Mouse (Mus musculus) intestine, embryonic 16.5 days (tissue): Measurements from ENCODE around the gene 9430097D07Rik. TPM values are rescaled to one million over a fixed set of nuclear protein-coding genes. Genes with fewer than 3 reads are reported as not detected.

Source experiments
- ATAC-seq: fragments of 200-750 bp; cut with Nextera tagmentation; 2 replicates; pipeline ENCODE4 v1.8.0; 2017; ENCODE audit warnings: moderate TSS enrichment, moderate library complexity
- H3K27ac ChIP-seq: fragments of 300-500 bp; sonication (generic); 2 replicates; pipeline ENCODE4 v1.5.1; 2014; ENCODE audit warnings: mild to moderate bottlenecking, low read length
- H3K27me3 ChIP-seq: fragments of 300-500 bp; sonication (generic); replicated peaks from 2 replicates; pipeline ENCODE4 v1.6.1; 2014; ENCODE audit warnings: low read length, control low read depth, mixed read lengths; ENCODE audit not compliant: control insufficient read depth, insufficient read depth
- H3K36me3 ChIP-seq: fragments of 300-500 bp; sonication (generic); 2 replicates; pipeline ENCODE4 v1.6.1; 2014; ENCODE audit warnings: low read length, control low read depth; ENCODE audit not compliant: control insufficient read depth, insufficient read depth
- H3K4me1 ChIP-seq: fragments of 300-500 bp; sonication (generic); 2 replicates; pipeline ENCODE4 v1.6.1; 2014; ENCODE audit warnings: low read length, control low read depth, mixed read lengths; ENCODE audit not compliant: control insufficient read depth, insufficient read depth
- H3K4me2 ChIP-seq: fragments of 300-500 bp; sonication (generic); 2 replicates; pipeline ENCODE4 v1.6.1; 2014; ENCODE audit warnings: low read depth, low read length, control low read depth
- H3K4me3 ChIP-seq: fragments of 300-500 bp; sonication (generic); 2 replicates; pipeline ENCODE4 v1.5.1; 2014; ENCODE audit warnings: mild to moderate bottlenecking, low read length
- H3K9ac ChIP-seq: fragments of 300-500 bp; sonication (generic); 2 replicates; pipeline ENCODE4 v1.6.1; 2014; ENCODE audit warnings: low read depth, low read length
- H3K9me3 ChIP-seq: fragments of 300-500 bp; sonication (generic); 2 replicates; pipeline ENCODE4 v1.6.1; 2016; ENCODE audit warnings: low read length, control low read depth; ENCODE audit not compliant: control insufficient read depth
- WGBS: fragments of 180-500 bp; shearing (Covaris S2); extraction: QIAGEN DNeasy Blood & Tissue Kit; methylation state at CpG from one replicate; pipeline ENCODE4 v1.1.7; 2014; 5-methylcytosine and 5-hydroxymethylcytosine counted together
- polyA plus RNA-seq: library from polyadenylated mRNA; unstranded; fragments of >200 nt; fragmentation: Nextera tagmentation; extraction: Ambion mirVana; gene quantifications from 2 replicates; pipeline ENCODE4 v1.2.1, GENCODE M21; 2015

The 9430097D07Rik gene
- polyA plus RNA-seq, 1 experiment from 2014 or later: not detected

- no peak overlapping the region for H3K4me3 ChIP-seq
- WGBS: 64% methylated on average over 5 of the region's 5 CpGs
- peaks cover 28% of the 10 kb centered on the region for H3K4me1 ChIP-seq
- H3K36me3 ChIP-seq: no peaks in the 10 kb centered on the region
- H3K9ac ChIP-seq: no peak overlapping the region
- ATAC-seq: peak; percentile 65
- 0 out of 2 replicates have a peak overlapping the region, but pooled peaks have one; percentile 9 for H3K27ac ChIP-seq
- no peaks in the 10 kb centered on the region for H3K27me3 ChIP-seq
- H3K9me3 ChIP-seq: no peaks in the 10 kb centered on the region
- H3K4me2 ChIP-seq: no peak overlapping the region
Observed at GRCm38 (mm10) chr2:32551236-32551635, 24.2 kb downstream of the 9430097D07Rik start.

- no peaks in the 10 kb centered on the region for H3K9me3 ChIP-seq
Observed at GRCm38 (mm10) chr2:32549764-32550163, 25.7 kb downstream of the 9430097D07Rik start.

GRCm38 (mm10) chr2:32549171-32549570 is 26.3 kb downstream of the 9430097D07Rik start:
- no peaks in the 10 kb centered on the region for H3K36me3 ChIP-seq
- 72% methylated on average over 9 of the region's 9 CpGs for WGBS
- H3K4me2 ChIP-seq: no peak overlapping the region
- no peaks in the 10 kb centered on the region for H3K27me3 ChIP-seq
- peaks cover 31% of the 10 kb centered on the region for H3K4me1 ChIP-seq
- H3K4me3 ChIP-seq: no peak overlapping the region
- H3K27ac ChIP-seq: peak overlapping the region; percentile 20
- no peaks in the 10 kb centered on the region for H3K9me3 ChIP-seq
- no peak overlapping the region for H3K9ac ChIP-seq
- ATAC-seq: no peak

More at GRCm38 (mm10) chr2:32549764-32550163, 25.7 kb downstream of the 9430097D07Rik start:
- no peaks in the 10 kb centered on the region for H3K36me3 ChIP-seq
- H3K4me3 ChIP-seq: no peak overlapping the region
- H3K4me1 ChIP-seq: peaks cover 30% of the 10 kb centered on the region
- WGBS: 46% methylated on average over 6 of the region's 6 CpGs
- 0 out of 2 replicates have a peak, but pooled peaks have one; percentile 15 for ATAC-seq
- no peaks in the 10 kb centered on the region for H3K27me3 ChIP-seq
- H3K27ac ChIP-seq: peak overlapping the region; percentile 20
- no peak overlapping the region for H3K9ac ChIP-seq
- H3K4me2 ChIP-seq: no peak overlapping the region

- H3K4me3 ChIP-seq: no peak overlapping the region
- no peaks in the 10 kb centered on the region for H3K36me3 ChIP-seq
- no peaks in the 10 kb centered on the region for H3K27me3 ChIP-seq
- H3K9ac ChIP-seq: no peak overlapping the region
- no peak overlapping the region for H3K4me2 ChIP-seq
- no peak for ATAC-seq
- H3K4me1 ChIP-seq: peaks cover 34% of the 10 kb centered on the region
- WGBS: 89% methylated on average over 7 of the region's 7 CpGs
- H3K27ac ChIP-seq: no peak overlapping the region
- H3K9me3 ChIP-seq: no peaks in the 10 kb centered on the region
Observed at GRCm38 (mm10) chr2:32547964-32548739, 27.3 kb downstream of the 9430097D07Rik start.

- Histone ChIP-seq H3K4me2 (no peak overlapping the region), H3K4me1 (peaks cover 42% of the 10 kb centered on the region), H3K27me3 (no peaks in the 10 kb centered on the region), H3K9ac (no peak overlapping the region), H3K4me3 (no peak overlapping the region), H3K36me3 (no peaks in the 10 kb centered on the region), H3K27ac (no peak overlapping the region), H3K9me3 (no peaks in the 10 kb centered on the region)
- 66% methylated on average over 5 of the region's 5 CpGs for WGBS
- peak; percentile 19; the same call in 1 of the 2 replicates for ATAC-seq
Observed at GRCm38 (mm10) chr2:32547380-32547779, 28.1 kb downstream of the 9430097D07Rik start.

- Histone ChIP-seq H3K9me3 (no peaks in the 10 kb centered on the region), H3K4me2 (no peak overlapping the region), H3K27ac (0 out of 2 replicates have a peak overlapping the region, but pooled peaks have one; percentile 1), H3K36me3 (no peaks in the 10 kb centered on the region), H3K4me1 (peaks cover 45% of the 10 kb centered on the region), H3K27me3 (no peaks in the 10 kb centered on the region), H3K9ac (no peak overlapping the region), H3K4me3 (no peak overlapping the region)
- 87% methylated on average over 1 of the region's 1 CpGs for WGBS
- ATAC-seq: no peak
Observed at GRCm38 (mm10) chr2:32546951-32547350, 28.5 kb downstream of the 9430097D07Rik start.

- peaks cover 56% of the 10 kb centered on the region for H3K4me1 ChIP-seq
- 54% methylated on average over 3 of the region's 3 CpGs for WGBS
- H3K36me3 ChIP-seq: no peaks in the 10 kb centered on the region
- no peak overlapping the region for H3K4me3 ChIP-seq
- no peak for ATAC-seq
- no peak overlapping the region for H3K27ac ChIP-seq
- H3K27me3 ChIP-seq: no peaks in the 10 kb centered on the region
- H3K9me3 ChIP-seq: no peaks in the 10 kb centered on the region
- H3K4me2 ChIP-seq: no peak overlapping the region
- no peak overlapping the region; the same call in 1 of the 2 replicates for H3K9ac ChIP-seq
Observed at GRCm38 (mm10) chr2:32543031-32543449, 32.4 kb downstream of the 9430097D07Rik start.

- Histone ChIP-seq H3K4me2 (no peak overlapping the region), H3K27ac (no peak overlapping the region), H3K36me3 (no peaks in the 10 kb centered on the region), H3K9me3 (no peaks in the 10 kb centered on the region), H3K4me1 (peaks cover 62% of the 10 kb centered on the region), H3K27me3 (no peaks in the 10 kb centered on the region), H3K9ac (no peak overlapping the region), H3K4me3 (no peak overlapping the region)
- 80% methylated on average over 4 of the region's 4 CpGs for WGBS
- ATAC-seq: no peak
Observed at GRCm38 (mm10) chr2:32541986-32542573, 33.4 kb downstream of the 9430097D07Rik start.

- no peak for ATAC-seq
- H3K27me3 ChIP-seq: no peaks in the 10 kb centered on the region
- no peaks in the 10 kb centered on the region for H3K36me3 ChIP-seq
- H3K27ac ChIP-seq: 0 out of 2 replicates have a peak overlapping the region, but pooled peaks have one; percentile 10
- no peaks in the 10 kb centered on the region for H3K9me3 ChIP-seq
- H3K4me2 ChIP-seq: no peak overlapping the region
- no peak overlapping the region for H3K4me3 ChIP-seq
- H3K4me1 ChIP-seq: peaks cover 61% of the 10 kb centered on the region
- H3K9ac ChIP-seq: no peak overlapping the region
- 92% methylated on average over 2 of the region's 2 CpGs for WGBS
Observed at GRCm38 (mm10) chr2:32541333-32541908, 34.1 kb downstream of the 9430097D07Rik start.
